Mouse (Mus musculus) lung, postnatal 14 days (tissue): ENCODE results near the gene Itm2b.
A peak's percentile ranks its signal among the peaks of the same experiment; 100 is the strongest.

Experiments
- DNase-seq: peaks from one replicate; pipeline ENCODE4 v3.0.0; 2021

The Itm2b gene

GRCm38 (mm10) chr14:73384913-73385719 lies at the start of gene Itm2b:
TSS of gene Itm2b (minus strand) at chr14:73385289.
- peak; percentile 92 for DNase-seq

- DNase-seq = no peak
These were observed 48.4 kb upstream of the Itm2b start for GRCm38 (mm10) chr14:73433487-73433886.

GRCm38 (mm10) chr14:73430571-73430970 lies 45.5 kb upstream of the Itm2b start:
- no peak for DNase-seq

- DNase-seq = no peak
These were observed 40.5 kb upstream of the Itm2b start for GRCm38 (mm10) chr14:73425571-73426041.

- no peak for DNase-seq
These were observed 39.9 kb upstream of the Itm2b start for GRCm38 (mm10) chr14:73424961-73425360.

GRCm38 (mm10) chr14:73423542-73423941 lies 38.5 kb upstream of the Itm2b start:
- no peak for DNase-seq

- DNase-seq = no peak
These were observed 37.5 kb upstream of the Itm2b start for GRCm38 (mm10) chr14:73422621-73423020.

GRCm38 (mm10) chr14:73421580-73421979 lies 36.5 kb upstream of the Itm2b start:
- DNase-seq = no peak

- DNase-seq = no peak
These were observed 35.2 kb upstream of the Itm2b start for GRCm38 (mm10) chr14:73420138-73420745.

- DNase-seq = no peak
These were observed 31.4 kb upstream of the Itm2b start for GRCm38 (mm10) chr14:73416511-73416910.

GRCm38 (mm10) chr14:73415376-73416035 lies 30.4 kb upstream of the Itm2b start:
- DNase-seq = no peak

GRCm38 (mm10) chr14:73411729-73412128 lies 26.6 kb upstream of the Itm2b start:
- no peak for DNase-seq

GRCm38 (mm10) chr14:73410083-73410482 lies 25.0 kb upstream of the Itm2b start:
- DNase-seq = peak; percentile 35

GRCm38 (mm10) chr14:73408223-73408845 lies 23.2 kb upstream of the Itm2b start:
- DNase-seq = no peak

- no peak for DNase-seq
These were observed 18.9 kb upstream of the Itm2b start for GRCm38 (mm10) chr14:73404016-73404415.

GRCm38 (mm10) chr14:73403351-73403750 lies 18.3 kb upstream of the Itm2b start:
- DNase-seq = no peak

GRCm38 (mm10) chr14:73402296-73403035 lies 17.4 kb upstream of the Itm2b start:
- no peak for DNase-seq

GRCm38 (mm10) chr14:73401408-73401807 lies 16.3 kb upstream of the Itm2b start:
- DNase-seq = no peak

GRCm38 (mm10) chr14:73399866-73400618 lies 15.0 kb upstream of the Itm2b start:
- DNase-seq = peak; percentile 37

- DNase-seq = no peak
These were observed 13.4 kb upstream of the Itm2b start for GRCm38 (mm10) chr14:73398367-73398996.

- DNase-seq = no peak
These were observed 10.7 kb upstream of the Itm2b start for GRCm38 (mm10) chr14:73395750-73396149.
